Mouse (Mus musculus): ENCODE measurements around the gene Ralb.

- TF ChIP-seq POLR2A (IDR thresholded peaks at IDR 0.05; ENCODE audit: borderline replicate concordance, extremely low read depth, insufficient read depth, insufficient read length, poor library complexity, severe bottlenecking): no peak
- TF ChIP-seq CTCF (IDR thresholded peaks at IDR 0.05; ENCODE audit: borderline replicate concordance, extremely low read depth, insufficient read depth, insufficient read length): no peak
Observed at GRCm38 (mm10) chr1:119541570-119541969, 37.0 kb upstream of the Ralb start.
